Mouse (Mus musculus) liver, embryonic 13.5 days (tissue): ENCODE results near the gene Gclc. TPM values are rescaled to one million over a fixed set of nuclear protein-coding genes. Genes with fewer than 3 reads are reported as not detected.

Experiments used
- ATAC-seq: fragments of 200-750 bp; cut with Nextera tagmentation; 2 replicates; pipeline ENCODE4 v1.8.0; 2017; ENCODE audit warnings: low read depth, mild to moderate bottlenecking, moderate number of reproducible peaks, moderate library complexity
- DNase-seq: peaks from one replicate; pipeline ENCODE4 v3.0.0; 2022
- H3K27ac ChIP-seq: fragments of 300-500 bp; sonication (generic); 2 replicates; pipeline ENCODE4 v1.5.1; 2015; ENCODE audit warnings: moderate library complexity, mild to moderate bottlenecking, inconsistent platforms
- H3K27me3 ChIP-seq: fragments of 300-500 bp; sonication (generic); 2 replicates; pipeline ENCODE4 v1.6.1; 2015; ENCODE audit warnings: mild to moderate bottlenecking, inconsistent platforms
- H3K36me3 ChIP-seq: fragments of 300-500 bp; sonication (generic); 2 replicates; pipeline ENCODE4 v1.6.1; 2015; ENCODE audit warnings: mild to moderate bottlenecking, inconsistent platforms
- H3K4me1 ChIP-seq: fragments of 300-500 bp; sonication (generic); replicated peaks from 2 replicates; pipeline ENCODE4 v1.6.1; 2015; ENCODE audit warnings: inconsistent platforms
- H3K4me2 ChIP-seq: fragments of 300-500 bp; sonication (generic); 2 replicates; pipeline ENCODE4 v1.6.1; 2015; ENCODE audit warnings: inconsistent platforms, mild to moderate bottlenecking, moderate library complexity
- H3K4me3 ChIP-seq: fragments of 300-500 bp; sonication (generic); replicated peaks from 2 replicates; pipeline ENCODE4 v1.5.1; 2015; ENCODE audit warnings: mild to moderate bottlenecking, inconsistent platforms
- H3K9ac ChIP-seq: fragments of 300-500 bp; sonication (generic); 2 replicates; pipeline ENCODE4 v1.6.1; 2015; ENCODE audit warnings: mild to moderate bottlenecking, inconsistent platforms
- H3K9me3 ChIP-seq: fragments of 300-500 bp; sonication (generic); replicated peaks from 2 replicates; pipeline ENCODE4 v1.6.1; 2016; ENCODE audit warnings: inconsistent platforms
- WGBS: fragments of 180-500 bp; shearing (Covaris S2); methylation state at CpG from one replicate; pipeline ENCODE4 v1.1.7; 2015; ENCODE audit not compliant: insufficient replicate concordance; 5-methylcytosine and 5-hydroxymethylcytosine counted together
- polyA plus RNA-seq: library from polyadenylated mRNA; unstranded; fragments of >200 nt; fragmentation: Nextera tagmentation; extraction: Ambion mirVana; gene quantifications from 2 replicates; pipeline ENCODE4 v1.2.1, GENCODE M21; 2015

Gclc gene
- polyA plus RNA-seq, 1 experiment from 2014 or later: 23.5 TPM

DNA sequence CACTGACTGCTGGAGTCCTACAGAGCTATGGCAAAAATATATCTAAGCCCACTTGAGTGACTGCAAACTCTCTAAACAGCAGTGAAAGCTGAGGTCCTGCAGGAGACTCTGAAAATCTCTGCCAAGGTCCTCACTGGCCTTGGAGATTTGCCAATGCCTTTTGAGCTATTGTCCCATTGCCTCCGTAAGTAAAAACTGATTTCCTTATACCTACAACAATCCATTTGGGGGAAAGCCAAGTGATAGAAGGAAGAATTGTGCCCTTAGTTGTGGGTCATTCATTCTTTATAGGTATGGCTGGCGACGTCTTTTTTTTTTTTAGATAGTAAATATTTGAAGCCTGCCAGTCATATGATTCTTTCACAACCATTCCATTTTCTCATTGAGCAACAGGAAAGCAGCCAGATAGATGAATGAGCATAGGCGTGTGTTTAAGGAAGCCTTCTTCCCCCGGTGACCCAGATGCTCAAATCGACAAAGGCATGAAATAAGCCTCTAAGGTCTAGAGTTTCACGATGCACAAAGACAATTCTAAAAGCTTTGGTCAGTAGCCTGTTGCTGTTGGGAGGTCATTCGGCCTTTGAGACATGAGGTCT lies 35.4 kb upstream of the Gclc start:
- no peak for DNase-seq

DNA sequence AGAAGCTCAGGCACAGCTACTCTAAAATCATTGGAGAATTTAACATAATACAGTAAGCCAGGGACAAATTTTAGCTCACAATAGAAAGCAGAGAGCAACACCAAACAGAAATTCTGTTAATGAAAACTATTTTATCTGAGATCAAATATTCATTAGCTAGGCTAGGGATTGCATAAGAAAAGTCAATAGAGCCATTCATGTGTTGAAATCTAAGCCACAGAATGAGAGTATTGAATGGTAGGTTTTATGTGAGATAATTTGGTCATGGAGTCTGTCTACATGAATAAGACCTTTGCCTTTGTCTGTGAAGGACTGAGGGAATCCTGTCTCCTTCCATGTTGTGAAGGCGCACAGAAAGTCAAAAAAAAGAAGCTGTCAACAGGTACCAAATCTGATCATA lies 34.7 kb upstream of the Gclc start:
- Histone ChIP-seq H3K27me3 (no peaks in the 10 kb centered on the region), H3K4me1 (0 out of 2 replicates have a peak, but pooled peaks cover 12% of the 10 kb centered on the region), H3K4me3 (no peak overlapping the region), H3K4me2 (no peak overlapping the region), H3K9me3 (no peaks in the 10 kb centered on the region), H3K36me3 (no peaks in the 10 kb centered on the region), H3K9ac (no peak overlapping the region), H3K27ac (no peak overlapping the region)
- WGBS: 75% methylated on average over 1 of the region's 1 CpGs
- DNase-seq (no peak), ATAC-seq (no peak)

More for the DNA sequence above, 35.4 kb upstream of the Gclc start:
- no peaks in the 10 kb centered on the region for H3K36me3 ChIP-seq
- H3K4me3 ChIP-seq: no peak overlapping the region
- WGBS: 58% methylated on average over 8 of the region's 8 CpGs
- H3K9me3 ChIP-seq: no peaks in the 10 kb centered on the region
- H3K27ac ChIP-seq: no peak overlapping the region
- no peak overlapping the region for H3K4me2 ChIP-seq
- no peak overlapping the region for H3K9ac ChIP-seq
- ATAC-seq: no peak
- H3K27me3 ChIP-seq: no peaks in the 10 kb centered on the region
- H3K4me1 ChIP-seq: 0 out of 2 replicates have a peak, but pooled peaks cover 12% of the 10 kb centered on the region

DNA sequence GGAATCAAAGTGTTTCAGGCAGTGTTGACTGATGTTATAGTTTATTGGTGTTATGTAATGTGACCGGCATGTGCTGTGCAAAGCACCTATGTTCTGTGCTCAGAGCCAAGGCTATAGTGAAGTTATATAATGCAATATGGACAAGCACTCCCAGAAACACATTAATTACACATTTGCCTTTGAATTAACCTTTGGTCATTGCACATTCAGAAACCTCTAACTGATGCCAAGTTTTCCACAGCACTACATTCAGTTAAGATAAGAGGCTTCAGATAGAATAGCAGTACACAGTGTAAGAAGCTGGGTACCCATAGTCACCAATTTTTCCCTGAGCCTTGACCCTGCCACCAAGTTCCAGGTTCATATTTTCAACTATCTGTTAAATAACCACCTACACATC lies 32.0 kb upstream of the Gclc start:
- DNase-seq (no peak), ATAC-seq (no peak)
- 83% methylated on average over 1 of the region's 1 CpGs for WGBS
- Histone ChIP-seq H3K36me3 (no peaks in the 10 kb centered on the region), H3K9ac (no peak overlapping the region), H3K4me2 (no peak overlapping the region), H3K4me1 (0 out of 2 replicates have a peak, but pooled peaks cover 12% of the 10 kb centered on the region), H3K4me3 (no peak overlapping the region), H3K9me3 (no peaks in the 10 kb centered on the region), H3K27me3 (no peaks in the 10 kb centered on the region), H3K27ac (no peak overlapping the region)

GRCm38 (mm10) chr9:77724216-77724615 lies 30.1 kb upstream of the Gclc start:
- 0 out of 2 replicates have a peak, but pooled peaks cover 2% of the 10 kb centered on the region for H3K4me1 ChIP-seq
- WGBS: 62% methylated on average over 6 of the region's 6 CpGs
- no peak overlapping the region for H3K4me3 ChIP-seq
- H3K36me3 ChIP-seq: no peaks in the 10 kb centered on the region
- DNase-seq (no peak), ATAC-seq (no peak)
- H3K9ac ChIP-seq: no peak overlapping the region
- no peak overlapping the region for H3K4me2 ChIP-seq
- H3K9me3 ChIP-seq: no peaks in the 10 kb centered on the region
- no peaks in the 10 kb centered on the region for H3K27me3 ChIP-seq
- H3K27ac ChIP-seq: no peak overlapping the region

- DNase-seq (no peak), ATAC-seq (no peak)
- 43% methylated on average over 8 of the region's 8 CpGs for WGBS
- H3K9me3 ChIP-seq: no peaks in the 10 kb centered on the region
- H3K4me2 ChIP-seq: no peak overlapping the region
- H3K9ac ChIP-seq: no peak overlapping the region
- no peak overlapping the region for H3K27ac ChIP-seq
- no peak overlapping the region for H3K4me3 ChIP-seq
- no peaks in the 10 kb centered on the region for H3K4me1 ChIP-seq
- no peaks in the 10 kb centered on the region for H3K36me3 ChIP-seq
- no peaks in the 10 kb centered on the region for H3K27me3 ChIP-seq
These were observed 28.9 kb upstream of the Gclc start for GRCm38 (mm10) chr9:77725448-77725847.

GRCm38 (mm10) chr9:77726018-77726684 lies 28.2 kb upstream of the Gclc start:
- no peak overlapping the region for H3K27ac ChIP-seq
- ATAC-seq: no peak
- no peaks in the 10 kb centered on the region for H3K4me1 ChIP-seq
- no peaks in the 10 kb centered on the region for H3K27me3 ChIP-seq
- 67% methylated on average over 6 of the region's 6 CpGs for WGBS
- DNase-seq: no peak
- no peak overlapping the region for H3K9ac ChIP-seq
- no peak overlapping the region for H3K4me2 ChIP-seq
- no peaks in the 10 kb centered on the region for H3K36me3 ChIP-seq
- no peaks in the 10 kb centered on the region for H3K9me3 ChIP-seq
- no peak overlapping the region for H3K4me3 ChIP-seq

GRCm38 (mm10) chr9:77727012-77727411 lies 27.3 kb upstream of the Gclc start:
- Histone ChIP-seq H3K4me3 (no peak overlapping the region), H3K4me1 (no peaks in the 10 kb centered on the region), H3K27me3 (no peaks in the 10 kb centered on the region), H3K4me2 (no peak overlapping the region), H3K9me3 (no peaks in the 10 kb centered on the region), H3K27ac (no peak overlapping the region), H3K9ac (no peak overlapping the region), H3K36me3 (no peaks in the 10 kb centered on the region)
- DNase-seq (no peak), ATAC-seq (no peak)
- WGBS: 52% methylated on average over 2 of the region's 2 CpGs

- no peak for ATAC-seq
- no peaks in the 10 kb centered on the region for H3K9me3 ChIP-seq
- no peak overlapping the region for H3K4me3 ChIP-seq
- no peak overlapping the region for H3K9ac ChIP-seq
- H3K27ac ChIP-seq: no peak overlapping the region
- no peak for DNase-seq
- H3K27me3 ChIP-seq: no peaks in the 10 kb centered on the region
- H3K36me3 ChIP-seq: no peaks in the 10 kb centered on the region
- no peak overlapping the region for H3K4me2 ChIP-seq
- WGBS: 27% methylated on average over 3 of the region's 3 CpGs
- H3K4me1 ChIP-seq: no peaks in the 10 kb centered on the region
These were observed 22.3 kb upstream of the Gclc start for GRCm38 (mm10) chr9:77732067-77732466.

DNA sequence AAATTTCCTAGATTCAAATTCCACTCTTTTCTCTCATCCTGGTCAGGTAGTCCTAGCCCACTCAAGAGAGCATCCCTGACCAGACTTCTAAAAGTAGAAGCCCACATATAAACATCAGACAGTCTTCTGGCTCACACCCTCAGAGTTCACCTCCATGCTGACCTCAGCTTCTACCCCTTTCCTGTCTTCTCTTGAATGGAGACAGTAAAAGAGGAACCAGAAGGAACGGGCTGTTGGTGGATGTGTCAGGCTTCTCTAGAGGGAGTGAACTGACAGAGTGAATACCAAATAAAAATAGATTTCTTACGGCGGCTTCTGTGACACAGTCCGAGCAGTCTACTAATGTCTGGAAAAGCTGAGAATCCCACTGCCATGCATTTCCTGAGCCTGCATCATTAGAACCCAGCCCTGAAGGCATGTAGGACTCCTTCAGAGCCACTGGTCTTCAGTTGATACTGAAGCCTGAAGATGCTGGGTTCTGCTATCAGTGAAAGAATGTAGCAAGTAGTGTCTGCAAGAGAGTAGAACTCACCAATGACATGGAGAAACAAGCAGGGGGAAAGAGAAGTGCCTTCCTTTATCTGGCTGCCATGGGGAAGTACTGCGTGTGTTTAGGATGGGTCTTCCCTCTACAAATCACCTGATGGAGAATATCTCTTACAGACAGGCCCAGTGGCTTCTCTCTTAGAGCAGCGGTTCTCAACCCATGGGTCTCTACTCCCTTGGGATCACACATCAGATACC lies 16.9 kb upstream of the Gclc start:
- H3K36me3 ChIP-seq: no peaks in the 10 kb centered on the region
- H3K9ac ChIP-seq: no peak overlapping the region
- no peaks in the 10 kb centered on the region for H3K27me3 ChIP-seq
- ATAC-seq (no peak), DNase-seq (no peak)
- H3K4me2 ChIP-seq: no peak overlapping the region
- H3K4me3 ChIP-seq: no peak overlapping the region
- H3K9me3 ChIP-seq: no peaks in the 10 kb centered on the region
- H3K27ac ChIP-seq: no peak overlapping the region
- no peaks in the 10 kb centered on the region for H3K4me1 ChIP-seq
- WGBS: 13% methylated on average over 6 of the region's 6 CpGs

DNA sequence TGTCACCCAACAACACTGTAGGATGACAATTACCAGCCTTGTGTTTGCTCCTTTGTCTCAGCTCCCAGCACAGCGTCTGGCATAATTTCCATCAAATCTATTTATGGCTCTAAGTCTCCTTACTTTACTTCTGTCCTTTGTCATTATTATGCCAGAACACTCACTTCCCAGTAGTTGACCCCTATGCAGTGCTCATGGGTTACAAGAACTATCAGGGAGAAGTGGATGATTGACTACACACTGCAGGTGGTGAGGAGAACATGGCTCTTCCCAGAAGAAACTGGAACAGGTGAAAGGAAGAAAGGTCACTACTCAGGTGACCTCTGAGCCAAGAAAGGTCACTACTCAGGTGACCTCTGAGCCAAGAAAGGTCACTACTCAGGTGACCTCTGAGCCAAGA lies 12.9 kb upstream of the Gclc start:
- WGBS: 63% methylated on average over 1 of the region's 1 CpGs
- ATAC-seq (no peak), DNase-seq (no peak)
- H3K4me3 ChIP-seq: no peak overlapping the region
- H3K9me3 ChIP-seq: no peaks in the 10 kb centered on the region
- no peaks in the 10 kb centered on the region for H3K36me3 ChIP-seq
- no peak overlapping the region for H3K4me2 ChIP-seq
- H3K9ac ChIP-seq: no peak overlapping the region
- peaks cover 3% of the 10 kb centered on the region; the same call in 1 of the 2 replicates for H3K4me1 ChIP-seq
- H3K27ac ChIP-seq: no peak overlapping the region
- H3K27me3 ChIP-seq: no peaks in the 10 kb centered on the region

DNA sequence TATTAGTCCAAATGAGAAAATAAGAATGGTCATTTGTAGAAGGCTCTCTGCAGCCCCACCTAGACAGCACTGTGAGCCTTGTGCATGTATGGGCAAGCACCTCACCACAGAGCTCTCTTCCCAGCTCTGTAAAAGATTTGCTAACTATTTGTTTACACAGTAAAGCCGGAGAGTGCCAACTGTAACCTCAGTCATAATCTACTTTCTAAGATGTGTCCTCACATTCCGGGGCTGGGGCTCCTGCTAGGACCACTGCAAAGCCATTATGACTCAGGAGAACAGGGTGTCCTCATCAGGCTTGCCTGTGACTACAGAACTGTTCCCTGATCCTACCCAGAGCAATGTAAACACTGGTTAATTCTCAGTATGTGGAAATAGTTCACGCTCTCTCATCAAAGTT lies 9.5 kb upstream of the Gclc start:
- no peak overlapping the region for H3K4me3 ChIP-seq
- H3K9me3 ChIP-seq: no peaks in the 10 kb centered on the region
- H3K27ac ChIP-seq: no peak overlapping the region
- ATAC-seq (no peak), DNase-seq (no peak)
- H3K4me2 ChIP-seq: no peak overlapping the region
- H3K4me1 ChIP-seq: peaks cover 9% of the 10 kb centered on the region
- WGBS: 45% methylated on average over 3 of the region's 3 CpGs
- H3K27me3 ChIP-seq: peaks cover 5% of the 10 kb centered on the region; the same call in 1 of the 2 replicates
- no peak overlapping the region for H3K9ac ChIP-seq
- H3K36me3 ChIP-seq: no peaks in the 10 kb centered on the region
